Mouse (Mus musculus) CH12.LX (cell line): ENCODE results near the gene Crlf1.

Experiments
- CHD2 ChIP-seq: IDR thresholded peaks from 2 replicates; pipeline ENCODE4 v1.6.1; 2011; ENCODE audit warnings: low read length, improper control_type of control experiment
- POLR2A ChIP-seq: IDR thresholded peaks from 2 replicates; pipeline ENCODE4 v1.6.1; 2011; ENCODE audit warnings: low read depth, mild to moderate bottlenecking, improper control_type of control experiment, low read length
- UBTF ChIP-seq: IDR thresholded peaks from 2 replicates; pipeline ENCODE4 v1.6.1; 2012; ENCODE audit warnings: low read depth, mild to moderate bottlenecking, inconsistent platforms, low read length, improper control_type of control experiment, moderate library complexity
- ZC3H11A ChIP-seq: IDR thresholded peaks from 2 replicates; pipeline ENCODE4 v1.6.1; 2012; ENCODE audit warnings: low read depth, mild to moderate bottlenecking, inconsistent platforms, low read length, improper control_type of control experiment

DNA sequence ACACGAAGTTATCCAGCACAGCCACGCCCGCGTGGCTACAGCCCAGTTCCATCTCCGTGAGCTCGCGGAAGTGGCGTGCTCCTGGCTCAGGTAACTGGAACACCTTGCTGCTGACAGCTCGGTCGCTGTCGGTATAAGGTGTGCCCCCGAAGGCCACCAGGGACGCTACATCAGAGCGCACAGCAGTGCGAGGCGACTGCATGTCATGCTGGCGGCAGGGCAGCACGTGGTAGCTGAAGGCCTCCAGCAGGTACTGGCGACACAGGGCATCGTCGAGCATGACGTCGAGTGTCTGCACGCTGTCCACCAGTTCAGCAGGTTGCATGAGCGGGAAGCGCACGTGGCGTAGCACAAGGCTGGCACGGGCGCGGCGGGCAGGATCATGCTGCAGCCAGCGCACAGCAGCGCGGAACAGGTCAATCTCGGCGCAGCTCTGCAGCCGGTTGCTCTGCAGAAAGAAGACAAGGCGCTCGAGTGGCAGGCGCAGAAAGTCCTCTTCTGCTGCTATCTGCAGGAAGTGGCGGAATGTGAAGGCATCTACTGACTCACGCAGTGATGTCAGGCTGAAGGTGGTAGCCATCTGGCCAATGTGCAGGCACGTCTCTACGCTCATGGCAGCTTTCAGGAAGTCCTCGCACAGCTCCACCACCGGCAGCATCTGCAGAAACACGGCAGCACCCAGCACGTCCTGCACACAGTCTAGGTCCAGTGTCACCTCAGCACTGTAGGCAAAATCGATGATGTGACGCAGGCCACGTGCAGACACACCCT, 40.6 kb upstream of the Crlf1 start:
- TF ChIP-seq ZC3H11A: no peak
- no peak for TF ChIP-seq UBTF
- TF ChIP-seq CHD2: no peak
- TF ChIP-seq POLR2A: no peak
